Mouse (Mus musculus): ENCODE measurements around the gene Trmt13. TPM values are rescaled to one million over a fixed set of nuclear protein-coding genes. Genes with fewer than 3 reads are reported as not detected.

Gene Trmt13
- 18.7 and 22.3 TPM in 2 replicates for polyA plus RNA-seq (2014; fragmentation: Nextera tagmentation; extraction: Ambion mirVana)

GRCm38 (mm10) chr3:116614295-116614892 is at the start of gene Trmt13:
TSS of gene Trmt13 (minus strand) at chr3:116614587.
- Histone ChIP-seq H3K9ac (ENCODE audit: low read length) (no peak within 1 kb of the TSS), H3K9me3 (ENCODE audit: control insufficient read depth, low read length) (no peaks in the 10 kb centered on the region), H3K4me1 (ENCODE audit: control insufficient read depth in 2 of 2, insufficient read depth in 2 of 2, low read length in 2 of 2) (no peaks in the 10 kb centered on the region), H3K27me3 (ENCODE audit: control insufficient read depth, insufficient read depth, low read length) (no peaks in the 10 kb centered on the region), H3K4me3 (ENCODE audit: control insufficient read depth in 1 of 2, insufficient read depth in 1 of 2, low read depth in 1 of 2, low read length in 2 of 2) (no peak within 1 kb of the TSS), H3K27ac (replicated peaks in 1 of 2; ENCODE audit: control insufficient read depth in 1 of 2, insufficient read depth in 1 of 2, low read depth in 2 of 2, low read length in 2 of 2) (no peak within 1 kb of the TSS), H3K4me2 (ENCODE audit: low read length) (no peak within 1 kb of the TSS), H3K36me3 (ENCODE audit: control insufficient read depth, insufficient read depth, low read length) (peaks cover 76% of the 10 kb centered on the region)
- 82% methylated on average over 10 of the region's 10 CpGs for WGBS
- no peak for ATAC-seq (ENCODE audit: insufficient number of reproducible peaks, insufficient read depth, low FRiP score, low read depth)

- Histone ChIP-seq H3K9me3 (ENCODE audit: control insufficient read depth, low read length) (no peaks in the 10 kb centered on the region), H3K4me1 (ENCODE audit: control insufficient read depth in 2 of 2, insufficient read depth in 2 of 2, low read length in 2 of 2) (peaks cover 3 to 35% of the 10 kb centered on the region in 2 experiments), H3K36me3 (ENCODE audit: control insufficient read depth, insufficient read depth, low read length) (no peaks in the 10 kb centered on the region), H3K4me2 (ENCODE audit: low read length) (peak within 1 kb of the TSS; percentile 83), H3K27ac (replicated peaks in 1 of 2; ENCODE audit: control insufficient read depth in 1 of 2, insufficient read depth in 1 of 2, low read depth in 2 of 2, low read length in 2 of 2) (peak within 1 kb of the TSS; percentile 92 to 94), H3K4me3 (ENCODE audit: control insufficient read depth in 1 of 2, insufficient read depth in 1 of 2, low read depth in 1 of 2, low read length in 2 of 2) (peak within 1 kb of the TSS; percentile 97 to 98), H3K9ac (ENCODE audit: low read length) (peak within 1 kb of the TSS; percentile 98), H3K27me3 (ENCODE audit: control insufficient read depth, insufficient read depth, low read length) (no peaks in the 10 kb centered on the region)
- WGBS, result under 1% methylated on average over 39 of the region's 39 CpGs
- ATAC-seq (ENCODE audit: insufficient number of reproducible peaks, insufficient read depth, low FRiP score, low read depth), result peak; percentile 100
These were observed 48.1 kb upstream of the Trmt13 start, which contains the start of gene Mfsd14a for GRCm38 (mm10) chr3:116662463-116662863. TSS of gene Mfsd14a (minus strand) at chr3:116662677.

- Histone ChIP-seq H3K27ac (replicated peaks in 1 of 2; ENCODE audit: control insufficient read depth in 1 of 2, insufficient read depth in 1 of 2, low read depth in 2 of 2, low read length in 2 of 2) (peak overlapping the region; percentile 92 to 94), H3K4me1 (ENCODE audit: control insufficient read depth in 2 of 2, insufficient read depth in 2 of 2, low read length in 2 of 2) (peaks cover 3 to 37% of the 10 kb centered on the region in 2 experiments), H3K9ac (ENCODE audit: low read length) (peak overlapping the region; percentile 98), H3K36me3 (ENCODE audit: control insufficient read depth, insufficient read depth, low read length) (no peaks in the 10 kb centered on the region), H3K4me3 (ENCODE audit: control insufficient read depth in 1 of 2, insufficient read depth in 1 of 2, low read depth in 1 of 2, low read length in 2 of 2) (peak overlapping the region; percentile 97 to 98), H3K9me3 (ENCODE audit: control insufficient read depth, low read length) (no peaks in the 10 kb centered on the region), H3K4me2 (ENCODE audit: low read length) (peak overlapping the region; percentile 83), H3K27me3 (ENCODE audit: control insufficient read depth, insufficient read depth, low read length) (no peaks in the 10 kb centered on the region)
- under 1% methylated on average over 59 of the region's 68 CpGs for WGBS
- ATAC-seq (ENCODE audit: insufficient number of reproducible peaks, insufficient read depth, low FRiP score, low read depth), result peak; percentile 88
These were observed 47.6 kb upstream of the Trmt13 start for GRCm38 (mm10) chr3:116661870-116662414.

- WGBS, result 5% methylated on average over 16 of the region's 16 CpGs
- H3K4me3 ChIP-seq (ENCODE audit: control insufficient read depth in 1 of 2, insufficient read depth in 1 of 2, low read depth in 1 of 2, low read length in 2 of 2), result peak overlapping the region; percentile 97 to 98
- H3K36me3 ChIP-seq (ENCODE audit: control insufficient read depth, insufficient read depth, low read length), result no peaks in the 10 kb centered on the region
- peaks cover 3 to 40% of the 10 kb centered on the region in 2 experiments for H3K4me1 ChIP-seq (ENCODE audit: control insufficient read depth in 2 of 2, insufficient read depth in 2 of 2, low read length in 2 of 2)
- ATAC-seq (ENCODE audit: insufficient number of reproducible peaks, insufficient read depth, low FRiP score, low read depth), result no peak
- peak overlapping the region; percentile 83 for H3K4me2 ChIP-seq (ENCODE audit: low read length)
- H3K27me3 ChIP-seq (ENCODE audit: control insufficient read depth, insufficient read depth, low read length), result no peaks in the 10 kb centered on the region
- H3K9ac ChIP-seq (ENCODE audit: low read length), result peak overlapping the region; percentile 98
- H3K9me3 ChIP-seq (ENCODE audit: control insufficient read depth, low read length), result no peaks in the 10 kb centered on the region
- peak overlapping the region; percentile 92 to 94 for H3K27ac ChIP-seq (replicated peaks in 1 of 2; ENCODE audit: control insufficient read depth in 1 of 2, insufficient read depth in 1 of 2, low read depth in 2 of 2, low read length in 2 of 2)
These were observed 47.0 kb upstream of the Trmt13 start for GRCm38 (mm10) chr3:116661288-116661869.

- WGBS, result 67% methylated on average over 13 of the region's 13 CpGs
- Histone ChIP-seq H3K27ac (replicated peaks in 1 of 2; ENCODE audit: control insufficient read depth in 1 of 2, insufficient read depth in 1 of 2, low read depth in 2 of 2, low read length in 2 of 2) (no peak overlapping the region), H3K27me3 (ENCODE audit: control insufficient read depth, insufficient read depth, low read length) (no peaks in the 10 kb centered on the region), H3K9me3 (ENCODE audit: control insufficient read depth, low read length) (no peaks in the 10 kb centered on the region), H3K36me3 (ENCODE audit: control insufficient read depth, insufficient read depth, low read length) (no peaks in the 10 kb centered on the region), H3K4me1 (ENCODE audit: control insufficient read depth in 2 of 2, insufficient read depth in 2 of 2, low read length in 2 of 2) (peaks cover 3 to 44% of the 10 kb centered on the region in 2 experiments), H3K4me2 (ENCODE audit: low read length) (peak overlapping the region; percentile 83; the same call in 1 of the 2 replicates), H3K4me3 (ENCODE audit: control insufficient read depth in 1 of 2, insufficient read depth in 1 of 2, low read depth in 1 of 2, low read length in 2 of 2) (no peak overlapping the region), H3K9ac (ENCODE audit: low read length) (no peak overlapping the region)
- no peak for ATAC-seq (ENCODE audit: insufficient number of reproducible peaks, insufficient read depth, low FRiP score, low read depth)
These were observed 45.6 kb upstream of the Trmt13 start for GRCm38 (mm10) chr3:116659856-116660430.

- H3K4me2 ChIP-seq (ENCODE audit: low read length), result no peak overlapping the region
- no peaks in the 10 kb centered on the region for H3K9me3 ChIP-seq (ENCODE audit: control insufficient read depth, low read length)
- ATAC-seq (ENCODE audit: insufficient number of reproducible peaks, insufficient read depth, low FRiP score, low read depth), result no peak
- no peak overlapping the region for H3K27ac ChIP-seq (replicated peaks in 1 of 2; ENCODE audit: control insufficient read depth in 1 of 2, insufficient read depth in 1 of 2, low read depth in 2 of 2, low read length in 2 of 2)
- no peak overlapping the region for H3K9ac ChIP-seq (ENCODE audit: low read length)
- no peaks in the 10 kb centered on the region for H3K36me3 ChIP-seq (ENCODE audit: control insufficient read depth, insufficient read depth, low read length)
- no peak overlapping the region for H3K4me3 ChIP-seq (ENCODE audit: control insufficient read depth in 1 of 2, insufficient read depth in 1 of 2, low read depth in 1 of 2, low read length in 2 of 2)
- H3K27me3 ChIP-seq (ENCODE audit: control insufficient read depth, insufficient read depth, low read length), result no peaks in the 10 kb centered on the region
- WGBS, result 84% methylated on average over 15 of the region's 15 CpGs
- peaks cover 3 to 44% of the 10 kb centered on the region in 2 experiments for H3K4me1 ChIP-seq (ENCODE audit: control insufficient read depth in 2 of 2, insufficient read depth in 2 of 2, low read length in 2 of 2)
These were observed 44.7 kb upstream of the Trmt13 start for GRCm38 (mm10) chr3:116658928-116659565.

GRCm38 (mm10) chr3:116656184-116656965 is 42.0 kb upstream of the Trmt13 start:
- Histone ChIP-seq H3K27ac (replicated peaks in 1 of 2; ENCODE audit: control insufficient read depth in 1 of 2, insufficient read depth in 1 of 2, low read depth in 2 of 2, low read length in 2 of 2) (0 out of 4 replicates have a peak overlapping the region, but pooled peaks of 1 of the 2 experiments have one; percentile 39), H3K27me3 (ENCODE audit: control insufficient read depth, insufficient read depth, low read length) (no peaks in the 10 kb centered on the region), H3K9me3 (ENCODE audit: control insufficient read depth, low read length) (no peaks in the 10 kb centered on the region), H3K4me3 (ENCODE audit: control insufficient read depth in 1 of 2, insufficient read depth in 1 of 2, low read depth in 1 of 2, low read length in 2 of 2) (no peak overlapping the region), H3K4me1 (ENCODE audit: control insufficient read depth in 2 of 2, insufficient read depth in 2 of 2, low read length in 2 of 2) (peaks cover 4 to 50% of the 10 kb centered on the region in 2 experiments), H3K36me3 (ENCODE audit: control insufficient read depth, insufficient read depth, low read length) (no peaks in the 10 kb centered on the region), H3K9ac (ENCODE audit: low read length) (no peak overlapping the region), H3K4me2 (ENCODE audit: low read length) (no peak overlapping the region)
- WGBS, result 76% methylated on average over 7 of the region's 7 CpGs
- no peak for ATAC-seq (ENCODE audit: insufficient number of reproducible peaks, insufficient read depth, low FRiP score, low read depth)
